Mouse (Mus musculus): ENCODE data around the gene Casr. TPM values are rescaled to one million over a fixed set of nuclear protein-coding genes. Genes with fewer than 3 reads are reported as not detected.

Gene Casr
- polyA plus RNA-seq, 1 experiment, result 0.05 TPM

DNA sequence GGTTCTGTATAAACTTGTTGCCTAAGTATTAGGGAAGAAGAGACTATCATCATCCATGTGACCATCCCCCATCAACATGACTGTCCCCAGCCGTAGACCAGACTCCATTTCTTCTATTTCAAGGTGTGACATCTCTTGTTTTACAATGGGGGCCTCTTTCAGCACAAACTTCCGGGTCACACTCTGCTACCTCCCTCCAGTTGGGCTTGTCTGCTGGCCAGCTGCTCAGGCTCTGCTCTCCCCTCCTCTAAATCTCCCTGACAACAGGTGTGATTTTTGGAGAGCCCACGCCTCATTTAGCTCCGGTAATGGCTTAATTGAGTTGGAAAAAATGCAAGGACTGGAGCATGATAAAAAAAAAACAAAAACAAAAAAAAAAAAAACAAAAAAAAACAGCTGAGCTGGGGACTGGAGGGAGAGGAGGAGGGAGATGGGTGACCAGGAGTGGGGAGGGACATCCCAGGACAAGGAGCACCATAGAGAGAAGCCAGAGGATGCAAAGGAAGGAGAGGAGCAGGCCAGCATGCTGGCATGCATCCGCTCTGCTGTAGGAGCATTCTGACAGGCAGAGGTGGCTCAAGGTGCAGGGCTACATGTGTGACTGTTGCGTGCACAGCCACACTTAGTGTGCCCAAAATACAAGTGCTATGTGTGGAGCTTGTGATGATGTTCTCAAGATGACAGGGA is 35.2 kb downstream of the Casr start:
- H3K36me3 ChIP-seq (ENCODE audit: control insufficient read depth, insufficient read depth, low read length), result no peaks in the 10 kb centered on the region
- H3K27ac ChIP-seq (ENCODE audit: insufficient read depth, low read depth, low read length), result no peak overlapping the region
- no peaks in the 10 kb centered on the region for H3K4me1 ChIP-seq (ENCODE audit: control insufficient read depth, insufficient read depth, insufficient read length, low read length)
- H3K4me3 ChIP-seq (ENCODE audit: low read depth, low read length), result no peak overlapping the region
- TF ChIP-seq CTCF (IDR thresholded peaks at IDR 0.05; ENCODE audit: extremely low read depth, insufficient read length, insufficient replicate concordance, low read depth, low read length), result no peak
- no peak for TF ChIP-seq POLR2A (IDR thresholded peaks at IDR 0.05; ENCODE audit: low read depth, low read length)
- WGBS, result 53% methylated on average over 6 of the region's 6 CpGs
- H3K27me3 ChIP-seq (ENCODE audit: control insufficient read depth, insufficient read depth, low read length), result no peaks in the 10 kb centered on the region

DNA sequence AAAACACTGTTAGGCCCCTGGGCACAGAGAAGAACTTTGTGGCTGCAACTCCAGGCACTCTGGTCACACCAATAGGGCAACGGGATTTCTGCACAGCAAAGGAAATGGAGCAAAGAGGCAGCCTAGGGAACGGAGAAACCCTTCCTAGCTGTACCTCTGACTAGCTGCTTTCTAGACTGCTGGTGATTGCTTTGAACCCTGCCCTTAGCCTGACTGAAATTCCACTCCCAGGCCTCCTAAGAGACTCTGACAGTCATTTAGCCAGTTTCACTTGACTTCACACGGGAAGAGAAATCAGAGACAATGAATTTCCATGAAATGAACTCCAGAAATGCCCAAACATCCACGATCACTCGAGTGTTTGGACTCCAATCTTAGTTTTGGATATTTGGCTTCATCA is 38.8 kb downstream of the Casr start:
- Histone ChIP-seq H3K27me3 (ENCODE audit: control insufficient read depth, insufficient read depth, low read length) (no peaks in the 10 kb centered on the region), H3K4me1 (ENCODE audit: control insufficient read depth, insufficient read depth, insufficient read length, low read length) (no peaks in the 10 kb centered on the region), H3K36me3 (ENCODE audit: control insufficient read depth, insufficient read depth, low read length) (no peaks in the 10 kb centered on the region), H3K4me3 (ENCODE audit: low read depth, low read length) (no peak overlapping the region), H3K27ac (ENCODE audit: insufficient read depth, low read depth, low read length) (no peak overlapping the region)
- 75% methylated on average over 5 of the region's 5 CpGs for WGBS
- no peak for TF ChIP-seq POLR2A (IDR thresholded peaks at IDR 0.05; ENCODE audit: low read depth, low read length)
- TF ChIP-seq CTCF (IDR thresholded peaks at IDR 0.05; ENCODE audit: extremely low read depth, insufficient read length, insufficient replicate concordance, low read depth, low read length), result no peak

DNA sequence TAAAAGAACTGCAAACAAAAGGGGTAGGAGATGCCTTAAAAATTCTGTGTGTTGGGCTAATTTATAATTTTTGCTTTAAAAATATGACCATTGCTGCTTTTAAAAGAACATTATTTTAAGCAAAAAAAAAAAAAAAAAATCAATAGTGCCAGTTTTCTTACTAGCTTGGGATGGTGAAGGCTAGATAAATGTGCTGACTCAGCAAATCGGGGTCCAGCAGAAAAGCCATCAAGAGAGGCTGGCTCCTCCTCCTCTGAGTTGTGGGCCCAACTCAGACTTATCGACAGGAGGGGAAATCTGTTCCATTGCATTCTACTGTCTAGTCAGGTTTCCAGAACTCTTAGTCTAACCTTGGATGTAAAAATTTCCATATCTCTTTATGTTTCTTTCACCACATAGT is 45.6 kb downstream of the Casr start:
- Histone ChIP-seq H3K4me1 (ENCODE audit: control insufficient read depth, insufficient read depth, insufficient read length, low read length) (no peaks in the 10 kb centered on the region), H3K36me3 (ENCODE audit: control insufficient read depth, insufficient read depth, low read length) (no peaks in the 10 kb centered on the region), H3K27me3 (ENCODE audit: control insufficient read depth, insufficient read depth, low read length) (no peaks in the 10 kb centered on the region; the same call in 1 of the 2 replicates), H3K27ac (ENCODE audit: insufficient read depth, low read depth, low read length) (no peak overlapping the region), H3K4me3 (ENCODE audit: low read depth, low read length) (no peak overlapping the region)
- WGBS, result 61% methylated on average over 2 of the region's 2 CpGs
- no peak for TF ChIP-seq CTCF (IDR thresholded peaks at IDR 0.05; ENCODE audit: extremely low read depth, insufficient read length, insufficient replicate concordance, low read depth, low read length)
- TF ChIP-seq POLR2A (IDR thresholded peaks at IDR 0.05; ENCODE audit: low read depth, low read length), result no peak

DNA sequence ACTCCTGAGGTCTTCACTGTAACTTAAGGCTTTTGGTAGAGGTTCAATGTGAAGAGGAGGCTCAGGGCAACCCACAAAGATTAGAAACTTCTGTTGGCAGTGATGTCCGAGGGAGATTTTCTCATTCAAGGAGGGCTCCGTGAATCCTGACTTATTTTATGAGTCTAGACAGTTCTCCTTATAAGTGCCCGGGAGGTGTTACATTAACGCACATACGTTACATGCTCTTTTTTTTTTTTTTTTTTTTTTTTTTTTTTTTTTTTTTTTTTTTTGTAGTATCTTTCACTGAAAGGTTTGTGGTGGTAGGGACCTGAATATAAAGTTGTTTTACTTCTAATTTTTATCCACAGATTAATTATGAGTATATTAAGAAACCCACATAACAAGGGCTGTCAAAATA is 54.6 kb downstream of the Casr start:
- Histone ChIP-seq H3K36me3 (ENCODE audit: control insufficient read depth, insufficient read depth, low read length) (no peaks in the 10 kb centered on the region), H3K27me3 (ENCODE audit: control insufficient read depth, insufficient read depth, low read length) (no peaks in the 10 kb centered on the region), H3K4me3 (ENCODE audit: low read depth, low read length) (no peak overlapping the region), H3K27ac (ENCODE audit: insufficient read depth, low read depth, low read length) (no peak overlapping the region), H3K4me1 (ENCODE audit: control insufficient read depth, insufficient read depth, insufficient read length, low read length) (no peaks in the 10 kb centered on the region)
- TF ChIP-seq POLR2A (IDR thresholded peaks at IDR 0.05; ENCODE audit: low read depth, low read length) (no peak), CTCF (IDR thresholded peaks at IDR 0.05; ENCODE audit: extremely low read depth, insufficient read length, insufficient replicate concordance, low read depth, low read length) (no peak)
- 85% methylated on average over 5 of the region's 5 CpGs for WGBS

DNA sequence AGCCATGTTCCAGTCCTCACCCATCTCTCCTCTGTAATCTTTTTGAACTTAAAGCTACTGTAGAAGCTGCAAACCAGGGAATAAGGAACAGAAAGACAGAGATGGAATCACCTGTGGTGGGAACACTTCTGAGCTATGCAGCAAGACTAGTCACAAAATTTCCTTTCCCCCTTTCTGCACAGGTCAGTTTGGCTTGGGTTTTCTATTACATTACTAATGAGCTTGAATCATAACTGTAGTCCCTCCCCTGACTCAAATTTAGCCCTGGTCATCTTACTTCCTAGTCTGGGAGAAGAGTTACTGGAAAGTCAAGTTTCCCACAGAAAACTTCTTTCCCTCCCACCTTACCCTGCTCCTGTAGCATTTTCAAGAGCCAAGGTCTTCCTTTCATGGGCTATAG is 55.1 kb downstream of the Casr start:
- H3K4me3 ChIP-seq (ENCODE audit: low read depth, low read length), result no peak overlapping the region
- H3K27ac ChIP-seq (ENCODE audit: insufficient read depth, low read depth, low read length), result no peak overlapping the region
- H3K4me1 ChIP-seq (ENCODE audit: control insufficient read depth, insufficient read depth, insufficient read length, low read length), result no peaks in the 10 kb centered on the region
- no peaks in the 10 kb centered on the region for H3K36me3 ChIP-seq (ENCODE audit: control insufficient read depth, insufficient read depth, low read length)
- no peak for TF ChIP-seq POLR2A (IDR thresholded peaks at IDR 0.05; ENCODE audit: low read depth, low read length)
- no peak for TF ChIP-seq CTCF (IDR thresholded peaks at IDR 0.05; ENCODE audit: extremely low read depth, insufficient read length, insufficient replicate concordance, low read depth, low read length)
- no peaks in the 10 kb centered on the region for H3K27me3 ChIP-seq (ENCODE audit: control insufficient read depth, insufficient read depth, low read length)

DNA sequence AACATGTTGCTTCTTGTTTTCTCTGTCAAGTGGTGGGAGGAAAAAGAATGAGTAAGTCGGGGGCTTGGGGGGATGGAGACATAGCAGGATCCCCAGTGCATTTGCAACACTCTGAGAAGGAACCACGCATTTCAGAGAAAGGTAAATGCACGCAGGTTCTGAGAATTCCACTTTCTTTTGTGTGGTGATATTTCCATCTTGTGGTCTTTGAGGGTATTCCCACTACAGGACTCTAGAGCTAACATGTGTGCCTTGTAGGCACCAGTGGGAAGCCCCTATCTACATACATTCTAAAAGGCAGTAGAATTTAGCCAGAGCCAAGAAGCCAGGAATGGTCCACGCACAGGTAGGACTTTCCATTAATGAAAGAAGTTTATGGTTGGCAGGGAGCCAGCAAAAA is 56.0 kb downstream of the Casr start:
- H3K4me3 ChIP-seq (ENCODE audit: low read depth, low read length), result no peak overlapping the region
- TF ChIP-seq POLR2A (IDR thresholded peaks at IDR 0.05; ENCODE audit: low read depth, low read length) (no peak), CTCF (IDR thresholded peaks at IDR 0.05; ENCODE audit: extremely low read depth, insufficient read length, insufficient replicate concordance, low read depth, low read length) (no peak)
- no peaks in the 10 kb centered on the region for H3K36me3 ChIP-seq (ENCODE audit: control insufficient read depth, insufficient read depth, low read length)
- no peak overlapping the region for H3K27ac ChIP-seq (ENCODE audit: insufficient read depth, low read depth, low read length)
- WGBS, result 30% methylated on average over 4 of the region's 4 CpGs
- no peaks in the 10 kb centered on the region for H3K27me3 ChIP-seq (ENCODE audit: control insufficient read depth, insufficient read depth, low read length)
- no peaks in the 10 kb centered on the region for H3K4me1 ChIP-seq (ENCODE audit: control insufficient read depth, insufficient read depth, insufficient read length, low read length)

DNA sequence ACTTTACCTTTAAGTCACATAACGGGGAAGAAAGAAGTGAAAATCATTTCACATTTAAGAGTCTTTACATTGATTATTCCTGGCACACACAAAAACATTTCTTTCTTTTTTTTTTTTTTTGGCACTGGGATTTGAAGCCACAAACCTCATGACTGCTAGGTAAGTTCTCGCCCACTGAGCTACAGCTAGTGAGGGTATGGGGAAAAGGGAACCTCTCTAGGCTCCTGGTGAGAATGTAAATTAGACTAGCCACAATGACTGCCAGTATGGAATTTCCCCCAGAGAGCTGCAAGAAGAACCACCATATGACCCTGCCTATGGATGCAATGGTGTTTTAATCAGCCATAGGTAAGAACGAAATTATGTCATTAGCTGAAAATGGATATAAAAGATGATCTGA is 56.8 kb downstream of the Casr start:
- no peaks in the 10 kb centered on the region for H3K4me1 ChIP-seq (ENCODE audit: control insufficient read depth, insufficient read depth, insufficient read length, low read length)
- 78% methylated on average over 3 of the region's 3 CpGs for WGBS
- no peaks in the 10 kb centered on the region for H3K27me3 ChIP-seq (ENCODE audit: control insufficient read depth, insufficient read depth, low read length)
- no peak overlapping the region for H3K4me3 ChIP-seq (ENCODE audit: low read depth, low read length)
- no peak overlapping the region for H3K27ac ChIP-seq (ENCODE audit: insufficient read depth, low read depth, low read length)
- no peaks in the 10 kb centered on the region for H3K36me3 ChIP-seq (ENCODE audit: control insufficient read depth, insufficient read depth, low read length)
- no peak for TF ChIP-seq POLR2A (IDR thresholded peaks at IDR 0.05; ENCODE audit: low read depth, low read length)
- no peak for TF ChIP-seq CTCF (IDR thresholded peaks at IDR 0.05; ENCODE audit: extremely low read depth, insufficient read length, insufficient replicate concordance, low read depth, low read length)

All from small intestine, adult 2 months (tissue).